Mouse (Mus musculus) right cerebral cortex, postnatal 4 days (tissue): ENCODE results near the gene Cipc.
A peak's percentile ranks its signal among the peaks of the same experiment; 100 is the strongest.

ENCODE experiments used
- DNase-seq: peaks from one replicate; pipeline ENCODE4 v3.0.0-alpha.2; 2022

The Cipc gene

GRCm38 (mm10) chr12:86946862-86947574 lies at the start of gene Cipc:
TSS of gene Cipc (plus strand) at chr12:86947043.
- peak; percentile 94 for DNase-seq

DNA sequence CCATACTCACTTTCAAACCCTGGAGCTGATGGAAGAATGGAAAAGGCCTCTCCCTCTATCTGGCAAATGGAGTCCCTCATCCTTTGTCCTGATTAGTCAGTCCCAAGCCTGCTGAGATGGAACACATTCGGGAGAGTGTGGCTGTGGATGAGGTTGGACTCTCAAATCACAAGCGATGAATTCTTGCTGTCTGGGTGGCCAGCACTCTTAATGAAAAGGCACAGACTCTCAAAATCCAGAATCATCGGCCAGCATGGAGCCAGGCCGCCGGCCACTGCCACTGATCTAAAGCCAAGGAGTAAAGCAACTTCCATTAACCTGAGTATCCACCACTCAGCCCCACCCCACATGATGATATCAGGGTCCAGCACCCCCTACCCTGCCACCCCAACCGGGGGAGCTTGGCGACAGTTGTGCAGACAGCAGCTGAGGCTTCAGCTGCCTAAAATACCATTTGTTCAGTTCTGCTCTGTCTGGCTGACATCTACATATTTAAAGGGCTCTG lies 49.0 kb upstream of the Cipc start:
- no peak for DNase-seq

GRCm38 (mm10) chr12:86898448-86898847 lies 48.4 kb upstream of the Cipc start:
- no peak for DNase-seq

DNA sequence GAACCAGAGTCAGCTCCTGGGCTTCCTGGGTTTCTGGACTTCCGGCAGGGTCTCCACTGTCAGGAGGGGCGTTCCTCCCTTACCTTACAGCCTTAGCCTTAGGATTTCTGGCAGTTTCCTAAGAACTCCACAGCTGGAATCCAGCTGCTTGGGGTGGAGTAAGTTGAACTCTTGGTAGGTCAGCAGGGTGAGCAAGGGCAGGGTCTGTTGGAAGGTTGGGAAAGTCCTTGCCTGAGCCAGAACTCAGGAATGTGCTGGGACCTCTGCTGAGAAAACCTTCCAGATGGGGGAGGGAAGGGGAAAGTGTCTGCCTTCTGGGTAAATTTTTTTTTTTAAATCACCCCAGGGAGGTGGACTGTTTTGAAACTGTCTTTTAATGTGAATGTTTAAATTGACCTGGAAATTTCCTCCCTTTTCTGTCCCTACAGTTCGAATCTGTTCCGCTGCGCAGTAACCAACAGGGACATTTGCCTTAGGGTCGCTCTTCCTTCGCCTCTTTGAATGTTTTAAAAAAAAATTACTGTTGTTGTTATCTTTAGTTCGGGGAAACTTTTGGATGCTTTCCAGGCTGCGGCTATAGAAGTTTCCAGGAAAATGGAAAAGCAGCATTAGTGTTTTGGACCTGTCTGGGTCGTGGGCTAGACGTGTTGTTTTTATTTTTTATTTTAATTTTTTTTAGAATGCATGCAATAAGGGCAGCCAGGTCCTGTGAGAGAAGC lies 47.2 kb upstream of the Cipc start:
- no peak for DNase-seq

GRCm38 (mm10) chr12:86903828-86904806 lies 42.7 kb upstream of the Cipc start:
- no peak for DNase-seq

DNA sequence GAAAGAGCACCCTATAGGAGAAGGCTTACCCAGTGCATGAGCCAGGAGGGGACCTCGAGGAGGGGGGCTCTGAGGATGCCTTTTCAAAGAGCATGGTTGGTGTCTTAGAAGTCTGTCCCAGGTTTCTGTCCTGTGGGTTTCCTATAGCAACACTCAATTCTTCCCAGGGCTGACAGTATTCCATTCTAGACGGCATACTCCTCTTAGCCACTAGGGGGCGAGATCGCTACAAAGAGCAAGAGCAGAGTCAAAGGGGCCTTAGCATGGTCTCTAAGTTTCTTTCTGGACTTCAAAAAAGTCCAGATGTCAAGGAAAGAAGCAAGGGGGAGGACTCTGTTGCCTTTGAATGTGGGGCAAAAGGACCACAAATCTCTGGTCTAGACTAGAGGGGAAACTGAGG lies 41.6 kb upstream of the Cipc start:
- DNase-seq, result no peak

GRCm38 (mm10) chr12:86905876-86906275 lies 41.0 kb upstream of the Cipc start:
- no peak for DNase-seq

GRCm38 (mm10) chr12:86906395-86906794 lies 40.4 kb upstream of the Cipc start:
- DNase-seq, result peak; percentile 77

DNA sequence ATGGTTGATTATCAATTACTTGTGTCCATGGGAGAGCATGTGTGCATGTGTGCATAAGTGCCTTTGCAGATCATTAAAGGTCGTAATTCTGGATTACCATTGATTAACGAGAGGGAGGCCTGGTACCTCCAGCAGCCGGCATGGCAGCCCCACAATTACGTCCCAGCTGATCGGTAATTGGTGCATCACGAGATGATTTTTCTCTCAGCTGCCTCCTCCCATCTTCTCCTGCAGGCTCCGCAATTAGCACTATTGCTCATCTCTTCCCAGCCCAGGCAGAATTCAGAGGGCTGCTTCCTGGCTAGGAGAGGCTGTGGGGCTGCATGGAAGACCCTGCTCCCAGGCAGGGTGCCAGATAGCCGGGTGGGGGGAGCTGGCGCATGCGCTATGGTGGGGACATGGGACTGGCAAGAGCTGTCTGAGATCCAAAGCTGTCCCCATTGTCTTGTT lies 35.3 kb upstream of the Cipc start:
- DNase-seq, result peak; percentile 87

DNA sequence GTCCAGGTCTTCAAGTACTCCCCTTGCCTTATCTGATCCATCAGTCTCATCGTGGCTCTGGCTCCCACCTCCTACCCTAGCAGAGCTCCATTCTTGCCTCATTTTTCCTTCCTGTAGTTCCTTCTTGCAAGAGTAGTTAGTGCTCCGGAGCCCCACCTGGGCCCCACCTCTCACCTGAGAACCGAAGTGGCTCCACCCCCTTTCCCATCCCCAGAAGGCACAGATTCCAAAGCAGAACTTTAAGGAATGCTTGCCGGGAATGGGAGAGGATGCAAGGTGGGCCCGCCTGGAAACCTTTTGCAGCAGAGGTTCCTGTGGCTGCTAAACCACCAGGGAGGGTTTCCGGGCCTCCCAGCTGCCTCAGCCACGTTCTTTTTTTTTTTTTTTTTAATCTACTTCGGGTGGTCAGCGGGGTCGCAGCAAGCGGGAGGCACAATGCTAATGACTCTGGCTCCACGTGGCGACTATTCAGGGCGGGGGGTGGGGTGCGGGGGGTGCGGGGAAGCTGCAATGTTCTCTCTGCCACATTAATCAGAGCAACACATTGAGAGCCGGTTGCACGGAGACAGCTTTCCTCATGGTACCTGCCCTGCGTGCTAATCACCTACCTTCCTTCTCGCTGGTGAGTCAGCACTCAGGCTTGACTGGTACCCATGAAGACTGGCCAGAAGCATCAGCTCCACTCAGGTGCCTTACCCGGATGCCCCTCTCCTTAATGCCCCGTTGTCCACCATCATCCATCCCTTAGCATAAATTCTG lies 34.3 kb upstream of the Cipc start:
- DNase-seq, result no peak

DNA sequence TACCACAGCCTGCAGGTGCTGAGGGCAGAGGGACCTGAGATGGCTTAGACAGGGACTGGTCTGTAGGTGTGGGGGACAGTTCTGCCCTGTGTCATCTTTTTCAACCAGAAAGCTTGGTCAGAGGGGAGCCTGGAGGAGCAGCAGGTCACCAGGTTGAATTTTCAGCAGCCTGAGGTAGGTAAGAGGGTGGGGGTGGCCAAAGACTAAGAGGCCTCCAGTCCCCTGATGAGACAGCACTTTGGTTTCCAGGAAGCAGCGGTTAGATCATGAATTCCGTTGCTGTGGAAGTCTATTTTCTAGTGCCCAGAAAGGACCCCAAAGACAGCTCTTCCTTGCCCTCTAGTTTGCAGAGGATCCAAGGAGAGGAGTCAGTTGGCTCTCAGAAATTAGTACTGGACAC lies 32.5 kb upstream of the Cipc start:
- no peak for DNase-seq

DNA sequence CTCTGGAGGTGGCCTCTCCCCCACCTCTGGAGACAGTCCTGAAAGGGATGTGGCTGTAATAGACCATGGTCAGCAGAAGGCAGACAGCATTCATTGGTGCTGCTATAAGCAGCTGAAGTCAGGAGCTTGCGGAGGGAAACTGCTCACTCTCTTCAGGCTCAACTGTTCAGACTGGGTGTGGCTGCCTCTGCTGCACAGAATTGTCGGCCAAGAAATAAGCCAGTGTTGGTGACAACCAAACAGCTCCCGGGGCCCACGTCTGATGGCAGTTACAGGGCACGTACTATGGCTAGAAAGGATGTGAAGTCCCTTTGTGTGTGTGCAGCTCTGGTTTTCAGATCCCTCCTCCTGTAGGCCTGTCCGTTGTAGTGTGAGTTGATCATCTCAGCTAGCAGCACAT lies 32.1 kb upstream of the Cipc start:
- DNase-seq, result no peak

- no peak for DNase-seq
These were observed 31.2 kb upstream of the Cipc start for GRCm38 (mm10) chr12:86915617-86916016.

DNA sequence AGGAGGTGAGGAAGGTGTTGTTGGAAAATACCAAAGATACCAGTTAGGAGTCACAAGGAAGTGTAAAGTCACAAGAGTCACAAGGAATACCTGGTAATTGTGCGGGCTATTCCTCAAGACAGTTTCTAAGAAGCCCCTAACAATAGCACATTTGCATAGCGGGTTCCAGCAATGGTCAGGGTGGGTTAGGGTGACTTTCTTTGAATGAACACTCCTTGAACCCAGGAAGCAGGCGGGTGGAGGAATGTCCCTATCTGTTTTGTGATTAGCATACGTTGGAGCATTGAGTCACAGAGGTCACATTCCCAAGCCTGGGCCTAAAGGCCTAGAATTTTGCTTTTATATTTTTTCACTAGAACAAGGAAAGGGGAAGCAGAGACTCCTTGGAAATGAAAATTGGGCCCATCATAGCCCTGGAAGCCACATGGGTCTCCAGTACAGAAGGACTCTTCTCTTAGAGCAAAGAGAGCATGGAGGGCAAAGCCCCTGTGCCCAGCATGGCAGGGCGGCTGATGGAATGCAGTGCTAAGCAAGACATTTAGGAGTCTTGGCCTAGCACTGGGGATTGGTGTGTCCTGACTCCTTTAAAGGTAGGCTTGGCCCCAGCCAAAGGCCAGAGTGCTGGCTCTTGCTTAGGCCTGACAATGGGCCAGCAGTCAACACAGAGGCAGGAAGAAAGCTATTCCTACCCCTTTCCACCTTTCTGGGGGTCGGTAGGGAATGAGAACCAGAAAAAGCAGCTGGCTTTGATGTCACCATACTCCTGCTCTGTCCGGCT lies 29.9 kb upstream of the Cipc start:
- DNase-seq, result no peak

DNA sequence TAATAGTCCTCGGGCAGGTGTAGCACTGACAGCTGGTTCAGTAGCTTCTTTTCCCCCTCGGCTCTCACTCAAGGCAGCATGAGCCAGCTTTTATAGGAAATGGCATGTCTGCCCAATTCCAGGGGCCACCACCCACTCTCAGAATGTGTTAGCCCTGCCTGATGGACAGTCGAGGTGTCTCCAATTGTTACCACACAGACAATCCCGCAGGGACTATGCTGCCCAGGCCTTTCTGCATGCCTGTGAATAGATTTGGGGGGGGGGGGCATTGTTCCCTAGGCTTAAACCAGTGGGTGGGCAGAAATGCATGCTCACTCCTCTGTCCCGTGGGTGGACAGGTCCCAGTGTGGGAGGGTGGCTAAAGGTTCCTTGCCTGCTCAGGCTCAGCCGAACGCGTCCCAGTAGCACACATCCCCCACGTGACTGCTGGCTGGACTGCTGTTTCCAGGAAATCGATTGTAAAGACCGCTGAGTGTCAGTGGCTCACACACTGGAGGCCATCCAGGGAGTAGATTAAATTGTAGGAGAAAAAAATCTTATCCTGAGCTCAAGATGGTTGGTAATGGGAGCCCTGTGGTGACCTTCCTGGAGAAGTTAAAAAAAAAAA lies 28.4 kb upstream of the Cipc start:
- DNase-seq, result no peak

GRCm38 (mm10) chr12:86918983-86919722 lies 27.7 kb upstream of the Cipc start:
- DNase-seq, result no peak

DNA sequence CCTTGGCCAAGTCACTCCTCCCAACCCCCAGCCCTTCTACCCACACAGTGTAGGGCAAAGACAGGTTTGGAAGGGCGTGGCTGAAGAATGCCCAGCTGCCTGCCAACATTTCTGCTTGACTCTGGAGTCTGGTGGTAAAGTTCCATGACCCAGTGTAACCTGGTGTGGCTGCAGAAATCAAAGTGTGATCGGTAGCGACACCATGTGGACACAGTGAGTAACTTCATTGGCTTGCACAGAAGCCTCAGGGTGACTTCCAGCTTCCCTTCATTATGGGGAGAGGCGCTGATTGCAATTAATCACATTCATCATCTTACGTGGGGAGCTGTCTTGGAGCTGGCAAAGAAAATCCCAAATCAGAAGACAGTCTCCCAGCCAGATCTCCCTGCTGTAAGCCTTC lies 23.0 kb upstream of the Cipc start:
- peak; percentile 70 for DNase-seq

GRCm38 (mm10) chr12:86930934-86931729 lies 15.7 kb upstream of the Cipc start:
- no peak for DNase-seq

GRCm38 (mm10) chr12:86931919-86932574 lies 14.8 kb upstream of the Cipc start:
- DNase-seq, result no peak
